Mouse (Mus musculus) cortical plate, adult 2 months (tissue): ENCODE results near the gene Odf2. TPM values are rescaled to one million over a fixed set of nuclear protein-coding genes. Genes with fewer than 3 reads are reported as not detected.
A peak's percentile ranks its signal among the peaks of the same experiment; 100 is the strongest.

ENCODE experiments used
- H3K27ac ChIP-seq: fragments of 200-500 bp; 2 replicates; pipeline ENCODE4 v1.5.1; 2012; ENCODE audit warnings: low read length, control low read depth, inconsistent platforms; ENCODE audit not compliant: insufficient read depth
- H3K4me1 ChIP-seq: fragments of 200-500 bp; 2 replicates; pipeline ENCODE4 v1.6.1; 2011; ENCODE audit warnings: low read length; ENCODE audit not compliant: control insufficient read depth, insufficient read depth
- H3K4me3 ChIP-seq: fragments of 200-500 bp; 2 replicates; pipeline ENCODE4 v1.5.1; 2011; ENCODE audit warnings: mild to moderate bottlenecking, low read length, control low read depth; ENCODE audit not compliant: insufficient read depth
- CTCF ChIP-seq: fragments of 200-500 bp; IDR thresholded peaks from 2 replicates; pipeline ENCODE4 v1.5.1; 2011; ENCODE audit warnings: mild to moderate bottlenecking, control low read depth, low read length; ENCODE audit not compliant: insufficient read depth; ENCODE audit errors: extremely low read depth
- POLR2A ChIP-seq: fragments of 200-500 bp; IDR thresholded peaks from 2 replicates; pipeline ENCODE4 v1.6.1; 2011; ENCODE audit warnings: mild to moderate bottlenecking, low read length, control low read depth; ENCODE audit not compliant: insufficient read depth; ENCODE audit errors: extremely low read depth
- polyA plus RNA-seq: library from polyadenylated mRNA; depleted of rRNA; stranded (reverse); fragments of >200 nt; gene quantifications from 2 replicates; pipeline ENCODE4 v1.2.3, GENCODE M21; 2012

Odf2 gene
- polyA plus RNA-seq, 1 experiment: 172 TPM

GRCm38 (mm10) chr2:29930506-29930905 is 41.5 kb downstream of the Odf2 start:
- H3K27ac ChIP-seq: no peak overlapping the region

GRCm38 (mm10) chr2:29931194-29931593 is 42.2 kb downstream of the Odf2 start:
- Histone ChIP-seq H3K4me3 (no peak overlapping the region), H3K27ac (no peak overlapping the region), H3K4me1 (peaks cover 4% of the 10 kb centered on the region; the same call in 1 of the 2 replicates)
- TF ChIP-seq CTCF (no peak), POLR2A (no peak)

More at GRCm38 (mm10) chr2:29930506-29930905, 41.5 kb downstream of the Odf2 start:
- Histone ChIP-seq H3K4me1 (no peaks in the 10 kb centered on the region), H3K4me3 (no peak overlapping the region)
- TF ChIP-seq POLR2A (no peak), CTCF (no peak)

GRCm38 (mm10) chr2:29934906-29935599 is 46.0 kb downstream of the Odf2 start, which contains the start of gene Gle1:
Gene Gle1 (plus strand): TSS chr2:29935426.
- no peak within 1 kb of the TSS for H3K27ac ChIP-seq
- peak; percentile 76 for TF ChIP-seq POLR2A
- TF ChIP-seq CTCF: peak; percentile 19; the same call in 1 of the 2 replicates
- peak within 1 kb of the TSS; percentile 40 for H3K4me3 ChIP-seq
- H3K4me1 ChIP-seq: peaks cover 4% of the 10 kb centered on the region; the same call in 1 of the 2 replicates

GRCm38 (mm10) chr2:29940073-29940472 is 51.1 kb downstream of the Odf2 start:
- TF ChIP-seq CTCF: no peak
- no peak for TF ChIP-seq POLR2A
- Histone ChIP-seq H3K27ac (no peak overlapping the region), H3K4me3 (no peak overlapping the region), H3K4me1 (peaks cover 4% of the 10 kb centered on the region; the same call in 1 of the 2 replicates)

- H3K4me1 ChIP-seq: peaks cover 4% of the 10 kb centered on the region; the same call in 1 of the 2 replicates
- TF ChIP-seq CTCF (no peak), POLR2A (no peak)
- H3K27ac ChIP-seq: no peak overlapping the region
- H3K4me3 ChIP-seq: no peak overlapping the region
These were observed 51.8 kb downstream of the Odf2 start for GRCm38 (mm10) chr2:29940826-29941225.

GRCm38 (mm10) chr2:29944723-29945122 is 55.7 kb downstream of the Odf2 start:
- TF ChIP-seq POLR2A (no peak), CTCF (no peak)
- Histone ChIP-seq H3K27ac (peak overlapping the region; percentile 64; the same call in 1 of the 2 replicates), H3K4me3 (no peak overlapping the region), H3K4me1 (no peaks in the 10 kb centered on the region)

- TF ChIP-seq POLR2A (no peak), CTCF (no peak)
- no peaks in the 10 kb centered on the region for H3K4me1 ChIP-seq
- no peak overlapping the region for H3K27ac ChIP-seq
- no peak overlapping the region for H3K4me3 ChIP-seq
These were observed 59.9 kb downstream of the Odf2 start for GRCm38 (mm10) chr2:29948896-29949295.

GRCm38 (mm10) chr2:29961246-29961645 is 72.2 kb downstream of the Odf2 start:
- TF ChIP-seq CTCF: no peak
- no peak for TF ChIP-seq POLR2A
- H3K4me1 ChIP-seq: peaks cover 5% of the 10 kb centered on the region; the same call in 1 of the 2 replicates
- no peak overlapping the region for H3K4me3 ChIP-seq
- H3K27ac ChIP-seq: no peak overlapping the region

GRCm38 (mm10) chr2:29964354-29965249 is 75.6 kb downstream of the Odf2 start:
- no peak for TF ChIP-seq CTCF
- TF ChIP-seq POLR2A: no peak
- Histone ChIP-seq H3K27ac (peak overlapping the region; percentile 99), H3K4me3 (peak overlapping the region; percentile 83), H3K4me1 (peaks cover 11% of the 10 kb centered on the region)

GRCm38 (mm10) chr2:29965250-29965843 is 76.3 kb downstream of the Odf2 start, which contains the start of gene Sptan1:
Gene Sptan1 (plus strand): TSS chr2:29965560.
- TF ChIP-seq POLR2A (peak; percentile 90), CTCF (no peak)
- peak within 1 kb of the TSS; percentile 83 for H3K4me3 ChIP-seq
- peak within 1 kb of the TSS; percentile 99 for H3K27ac ChIP-seq
- peaks cover 17% of the 10 kb centered on the region for H3K4me1 ChIP-seq
